Mouse (Mus musculus) C2C12 (cell line): ENCODE results near the gene Plekhs1.
"Not testable (repeated sequence)": the region's sequence is repeated elsewhere in the genome, so short reads cannot be mapped to it uniquely, and the experiment has no call there.

Experiments
- CTCF ChIP-seq: IDR thresholded peaks from one replicate; pipeline ENCODE4 v1.5.1; 2011; ENCODE audit not compliant: control insufficient read depth, insufficient read depth, insufficient read length
- MYOG ChIP-seq: IDR thresholded peaks from one replicate; pipeline ENCODE4 v1.6.1; 2011; ENCODE audit not compliant: control insufficient read depth, insufficient read length; ENCODE audit errors: extremely low read depth
- USF1 ChIP-seq: IDR thresholded peaks from one replicate; pipeline ENCODE4 v1.6.1; 2011; ENCODE audit warnings: low read depth, mild to moderate bottlenecking, control low read depth, moderate library complexity

DNA sequence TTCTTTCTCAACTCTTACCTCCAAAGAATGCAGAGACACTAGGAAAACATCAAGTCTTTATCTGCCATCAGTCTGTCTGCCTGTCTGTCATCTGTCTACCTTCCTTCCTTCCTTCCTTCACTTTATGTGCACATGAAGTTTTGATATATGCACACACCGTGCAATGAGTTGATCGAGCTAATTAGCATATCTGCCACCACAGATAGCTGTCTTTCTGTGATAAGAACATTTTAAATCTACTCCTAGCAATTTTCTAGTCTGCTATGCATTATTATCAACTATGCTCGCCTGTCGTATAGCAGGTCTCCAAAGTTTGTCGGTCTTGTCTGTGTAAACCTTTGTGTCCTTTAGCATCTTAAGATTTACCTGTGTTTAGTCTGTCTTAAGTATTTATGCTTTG is 42.1 kb downstream of the Plekhs1 start:
- TF ChIP-seq USF1, CTCF, MYOG: not testable (repeated sequence)
